Mouse (Mus musculus) midbrain, embryonic 14.5 days (tissue): ENCODE measurements around the gene 2210011C24Rik. TPM values are rescaled to one million over a fixed set of nuclear protein-coding genes. Genes with fewer than 3 reads are reported as not detected.

Experiments
- ATAC-seq: fragments of 200-750 bp; cut with Nextera tagmentation; 2 replicates; pipeline ENCODE4 v1.8.0; 2017; ENCODE audit warnings: moderate number of reproducible peaks, moderate library complexity; ENCODE audit not compliant: low FRiP score, low TSS enrichment
- DNase-seq: peaks from one replicate; pipeline ENCODE4 v3.0.0-alpha.2; 2015
- H3K27ac ChIP-seq: fragments of 300-500 bp; sonication (generic); replicated peaks from 2 replicates; pipeline ENCODE4 v1.5.1; 2014; ENCODE audit warnings: mild to moderate bottlenecking, low read depth, low read length, moderate library complexity
- H3K27me3 ChIP-seq: fragments of 300-500 bp; sonication (generic); 2 replicates; pipeline ENCODE4 v1.6.1; 2014; ENCODE audit warnings: low read length, control low read depth, mixed read lengths; ENCODE audit not compliant: control insufficient read depth, insufficient read depth
- H3K36me3 ChIP-seq: fragments of 300-500 bp; sonication (generic); 2 replicates; pipeline ENCODE4 v1.6.1; 2014; ENCODE audit warnings: low read length, control low read depth; ENCODE audit not compliant: control insufficient read depth, insufficient read depth
- H3K4me1 ChIP-seq: fragments of 300-500 bp; sonication (generic); 2 replicates; pipeline ENCODE4 v1.6.1; 2014; ENCODE audit warnings: mild to moderate bottlenecking, antibody characterized with exemption, low read length, control low read depth; ENCODE audit not compliant: control insufficient read depth, insufficient read depth
- H3K4me2 ChIP-seq: fragments of 300-500 bp; sonication (generic); 2 replicates; pipeline ENCODE4 v1.6.1; 2014; ENCODE audit warnings: mild to moderate bottlenecking, low read length, moderate library complexity
- H3K4me3 ChIP-seq: fragments of 300-500 bp; sonication (generic); replicated peaks from 2 replicates; pipeline ENCODE4 v1.5.1; 2014; ENCODE audit warnings: low read depth, low read length
- H3K9ac ChIP-seq: fragments of 300-500 bp; sonication (generic); replicated peaks from 2 replicates; pipeline ENCODE4 v1.6.1; 2014; ENCODE audit warnings: mild to moderate bottlenecking, low read length, moderate library complexity
- H3K9me3 ChIP-seq: fragments of 300-500 bp; sonication (generic); 2 replicates; pipeline ENCODE4 v1.6.1; 2016; ENCODE audit warnings: low read length, control low read depth, mixed read lengths; ENCODE audit not compliant: control insufficient read depth
- WGBS: fragments of 180-500 bp; shearing (Covaris S2); extraction: QIAGEN DNeasy Blood & Tissue Kit; methylation state at CpG from one replicate; pipeline ENCODE4 v1.1.7; 2014; 5-methylcytosine and 5-hydroxymethylcytosine counted together
- polyA plus RNA-seq: library from polyadenylated mRNA; unstranded; fragments of >200 nt; fragmentation: Nextera tagmentation; extraction: Ambion mirVana; gene quantifications from 2 replicates; pipeline ENCODE4 v1.2.1, GENCODE M21; 2014

The 2210011C24Rik gene
- polyA plus RNA-seq, 1 experiment from 2014 or later = not detected

- Histone ChIP-seq H3K4me2 (no peak overlapping the region), H3K27me3 (peaks cover 16% of the 10 kb centered on the region; the same call in 1 of the 2 replicates), H3K4me3 (no peak overlapping the region), H3K9ac (no peak overlapping the region), H3K36me3 (peaks cover 12% of the 10 kb centered on the region), H3K27ac (no peak overlapping the region), H3K4me1 (peaks cover 16% of the 10 kb centered on the region), H3K9me3 (no peaks in the 10 kb centered on the region)
- 52% methylated on average over 12 of the region's 12 CpGs for WGBS
- DNase-seq (no peak), ATAC-seq (no peak)
These were observed 8.9 kb downstream of the 2210011C24Rik start for GRCm38 (mm10) chr8:84002957-84003611.

GRCm38 (mm10) chr8:84001281-84002000, 10.5 kb downstream of the 2210011C24Rik start, which contains the start of gene 1700067K01Rik:
Gene 1700067K01Rik (plus strand): TSS chr8:84001502.
- H3K36me3 ChIP-seq = peaks cover 12% of the 10 kb centered on the region
- peak within 1 kb of the TSS; percentile 25 for H3K4me2 ChIP-seq
- 0 out of 2 replicates have a peak within 1 kb of the TSS, but pooled peaks have one; percentile 5 for H3K4me3 ChIP-seq
- H3K9ac ChIP-seq = no peak within 1 kb of the TSS; the same call in 1 of the 2 replicates
- no peaks in the 10 kb centered on the region for H3K9me3 ChIP-seq
- no peak within 1 kb of the TSS for H3K27ac ChIP-seq
- 18% methylated on average over 61 of the region's 61 CpGs for WGBS
- peaks cover 16% of the 10 kb centered on the region for H3K4me1 ChIP-seq
- peaks cover 16% of the 10 kb centered on the region; the same call in 1 of the 2 replicates for H3K27me3 ChIP-seq
- ATAC-seq (no peak), DNase-seq (no peak)

- 0 out of 2 replicates have a peak overlapping the region, but pooled peaks have one; percentile 67 for H3K9ac ChIP-seq
- H3K4me2 ChIP-seq = peak overlapping the region; percentile 77
- H3K4me3 ChIP-seq = no peak overlapping the region
- H3K36me3 ChIP-seq = peaks cover 17% of the 10 kb centered on the region
- no peaks in the 10 kb centered on the region for H3K9me3 ChIP-seq
- WGBS = 90% methylated on average over 2 of the region's 2 CpGs
- H3K27me3 ChIP-seq = peaks cover 16% of the 10 kb centered on the region; the same call in 1 of the 2 replicates
- H3K27ac ChIP-seq = no peak overlapping the region
- DNase-seq (no peak), ATAC-seq (no peak)
- H3K4me1 ChIP-seq = peaks cover 16% of the 10 kb centered on the region
These were observed 12.1 kb downstream of the 2210011C24Rik start for GRCm38 (mm10) chr8:83999825-84000224.

GRCm38 (mm10) chr8:83999057-83999705, 12.8 kb downstream of the 2210011C24Rik start:
- H3K4me3 ChIP-seq = peak overlapping the region; percentile 72
- no peak overlapping the region for H3K27ac ChIP-seq
- H3K4me1 ChIP-seq = peaks cover 16% of the 10 kb centered on the region
- H3K36me3 ChIP-seq = peaks cover 23% of the 10 kb centered on the region
- peak overlapping the region; percentile 77 for H3K4me2 ChIP-seq
- no peaks in the 10 kb centered on the region for H3K9me3 ChIP-seq
- H3K9ac ChIP-seq = peak overlapping the region; percentile 67; the same call in 1 of the 2 replicates
- ATAC-seq (no peak), DNase-seq (no peak)
- peaks cover 16% of the 10 kb centered on the region; the same call in 1 of the 2 replicates for H3K27me3 ChIP-seq
- 68% methylated on average over 16 of the region's 16 CpGs for WGBS

GRCm38 (mm10) chr8:83998231-83999056, 13.5 kb downstream of the 2210011C24Rik start:
- ATAC-seq (peak; percentile 8; the same call in 1 of the 2 replicates), DNase-seq (peak; percentile 87)
- Histone ChIP-seq H3K4me1 (peaks cover 16% of the 10 kb centered on the region), H3K9me3 (no peaks in the 10 kb centered on the region), H3K9ac (peak overlapping the region; percentile 67), H3K4me3 (peak overlapping the region; percentile 72), H3K36me3 (peaks cover 29% of the 10 kb centered on the region), H3K27ac (peak overlapping the region; percentile 96), H3K4me2 (peak overlapping the region; percentile 77), H3K27me3 (peaks cover 16% of the 10 kb centered on the region; the same call in 1 of the 2 replicates)
- under 1% methylated on average over 82 of the region's 92 CpGs for WGBS

GRCm38 (mm10) chr8:83997511-83998141, 14.3 kb downstream of the 2210011C24Rik start, which contains the start of gene Samd1:
Gene Samd1 (plus strand): TSS chr8:83997672.
- 0% methylated on average over 63 of the region's 112 CpGs for WGBS
- DNase-seq = peak; percentile 84
- Histone ChIP-seq H3K9me3 (no peaks in the 10 kb centered on the region), H3K36me3 (peaks cover 31% of the 10 kb centered on the region), H3K4me3 (peak within 1 kb of the TSS; percentile 72), H3K4me1 (peaks cover 16% of the 10 kb centered on the region), H3K27me3 (peaks cover 16% of the 10 kb centered on the region; the same call in 1 of the 2 replicates), H3K9ac (peak within 1 kb of the TSS; percentile 67), H3K27ac (peak within 1 kb of the TSS; percentile 96), H3K4me2 (peak within 1 kb of the TSS; percentile 77)
- ATAC-seq = peak; percentile 46; the same call in 1 of the 2 replicates

- Histone ChIP-seq H3K9me3 (no peaks in the 10 kb centered on the region), H3K36me3 (peaks cover 39% of the 10 kb centered on the region), H3K4me3 (peak overlapping the region; percentile 69), H3K9ac (peak overlapping the region; percentile 67), H3K27ac (peak overlapping the region; percentile 96), H3K4me1 (peaks cover 16% of the 10 kb centered on the region), H3K4me2 (peak overlapping the region; percentile 77), H3K27me3 (peaks cover 15% of the 10 kb centered on the region; the same call in 1 of the 2 replicates)
- WGBS = under 1% methylated on average over 64 of the region's 103 CpGs
- DNase-seq = peak; percentile 89
- ATAC-seq = peak; percentile 74
These were observed 15.1 kb downstream of the 2210011C24Rik start for GRCm38 (mm10) chr8:83996567-83997505.
